Mouse (Mus musculus) heart, embryonic 10.5 days (tissue): ENCODE results near the gene Gm20388. TPM values are rescaled to one million over a fixed set of nuclear protein-coding genes. Genes with fewer than 3 reads are reported as not detected.
"Not testable (repeated sequence)": the region's sequence is repeated elsewhere in the genome, so short reads cannot be mapped to it uniquely, and the experiment has no call there.

Experiments used
- DNase-seq: peaks from one replicate; pipeline ENCODE4 v3.0.0-alpha.2; 2017; ENCODE audit warnings: low spot score
- H3K27ac ChIP-seq: fragments of 300-500 bp; sonication (generic); 2 replicates; pipeline ENCODE4 v1.5.1; 2016; ENCODE audit warnings: mild to moderate bottlenecking
- H3K27me3 ChIP-seq: fragments of 300-500 bp; sonication (generic); 2 replicates; pipeline ENCODE4 v1.6.1; 2016; ENCODE audit warnings: mild to moderate bottlenecking; ENCODE audit not compliant: poor library complexity, insufficient read depth, severe bottlenecking
- H3K36me3 ChIP-seq: fragments of 300-500 bp; sonication (generic); 2 replicates; pipeline ENCODE4 v1.6.1; 2016; ENCODE audit warnings: mild to moderate bottlenecking, moderate library complexity
- H3K4me1 ChIP-seq: fragments of 300-500 bp; sonication (generic); 2 replicates; pipeline ENCODE4 v1.6.1; 2016; ENCODE audit warnings: mild to moderate bottlenecking
- H3K4me3 ChIP-seq: fragments of 300-500 bp; sonication (generic); 2 replicates; pipeline ENCODE4 v1.5.1; 2016; ENCODE audit warnings: mild to moderate bottlenecking, moderate library complexity
- H3K9me3 ChIP-seq: fragments of 300-500 bp; sonication (generic); 2 replicates; pipeline ENCODE4 v1.6.1; 2016; ENCODE audit warnings: mild to moderate bottlenecking, moderate library complexity
- WGBS: fragments of 180-500 bp; shearing (Covaris S2); methylation state at CpG from one replicate; pipeline ENCODE4 v1.1.7; 2016; 5-methylcytosine and 5-hydroxymethylcytosine counted together
- polyA plus RNA-seq: library from polyadenylated mRNA; unstranded; fragments of >200 nt; fragmentation: Nextera tagmentation; extraction: Ambion mirVana; gene quantifications from 2 replicates; pipeline ENCODE4 v1.2.1, GENCODE M21; 2016

Gm20388 gene
- polyA plus RNA-seq, 1 experiment from 2014 or later: 4.5 TPM

GRCm38 (mm10) chr8:123271901-123272300 lies 3361.3 kb downstream of the Gm20388 start:
- no peak for DNase-seq
- Histone ChIP-seq H3K27me3 (no peaks in the 10 kb centered on the region), H3K27ac (peak overlapping the region; percentile 32; the same call in 1 of the 2 replicates), H3K36me3 (peaks cover 84% of the 10 kb centered on the region), H3K4me3 (no peak overlapping the region), H3K4me1 (peaks cover 13% of the 10 kb centered on the region; the same call in 1 of the 2 replicates), H3K9me3 (no peaks in the 10 kb centered on the region)
- 76% methylated on average over 4 of the region's 4 CpGs for WGBS

DNA sequence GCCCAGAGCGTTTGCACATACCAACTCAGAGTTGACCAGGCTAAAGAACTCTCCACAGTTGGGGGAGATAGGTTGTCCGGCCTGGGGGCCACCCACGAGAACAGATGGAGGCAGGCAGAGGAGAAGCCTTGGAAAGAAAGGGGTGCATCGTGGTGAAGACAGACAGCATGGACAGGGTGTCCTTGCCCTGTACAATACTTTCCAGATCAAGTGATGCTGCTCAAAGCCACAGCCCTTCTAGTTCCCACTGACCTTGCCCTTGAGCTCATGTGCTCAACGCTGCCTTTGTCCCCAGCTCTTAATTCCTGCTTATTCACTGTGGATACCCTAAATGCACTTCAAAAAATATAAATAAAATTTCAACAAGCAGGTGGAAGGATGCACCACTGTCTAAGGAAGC lies 3363.8 kb downstream of the Gm20388 start:
- peaks cover 72% of the 10 kb centered on the region for H3K36me3 ChIP-seq
- 85% methylated on average over 5 of the region's 5 CpGs for WGBS

DNA sequence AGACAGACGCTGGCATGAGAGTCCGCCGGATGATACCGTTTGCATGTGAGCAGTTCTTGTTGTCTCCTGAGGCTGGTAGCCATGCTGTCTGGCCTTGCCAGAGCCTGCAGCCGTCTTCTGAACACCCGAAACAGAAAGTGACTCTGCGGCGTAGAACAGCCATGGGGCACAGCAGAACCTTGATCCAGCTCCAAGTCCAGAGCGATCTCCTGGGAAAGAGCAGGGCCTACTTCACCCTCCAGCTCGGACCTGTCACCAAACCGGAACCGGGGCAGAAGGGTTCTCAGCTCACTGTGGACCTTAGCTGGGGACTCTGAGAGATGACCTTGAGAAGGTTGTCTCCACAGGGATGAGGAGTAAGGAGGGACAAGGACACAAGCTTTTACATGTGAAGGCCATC lies 3364.5 kb downstream of the Gm20388 start:
- no peak overlapping the region for H3K27ac ChIP-seq
- peaks cover 9% of the 10 kb centered on the region; the same call in 1 of the 2 replicates for H3K4me1 ChIP-seq
- H3K27me3 ChIP-seq: no peaks in the 10 kb centered on the region
- DNase-seq: no peak
- H3K36me3 ChIP-seq: peaks cover 71% of the 10 kb centered on the region
- no peak overlapping the region for H3K4me3 ChIP-seq
- WGBS: 94% methylated on average over 12 of the region's 12 CpGs
- no peaks in the 10 kb centered on the region for H3K9me3 ChIP-seq

More for the DNA sequence above, 3363.8 kb downstream of the Gm20388 start:
- H3K4me3 ChIP-seq: no peak overlapping the region
- no peak overlapping the region for H3K27ac ChIP-seq
- no peaks in the 10 kb centered on the region for H3K9me3 ChIP-seq
- no peak for DNase-seq
- H3K4me1 ChIP-seq: peaks cover 9% of the 10 kb centered on the region; the same call in 1 of the 2 replicates
- no peaks in the 10 kb centered on the region for H3K27me3 ChIP-seq

GRCm38 (mm10) chr8:123278445-123278844 lies 3367.8 kb downstream of the Gm20388 start:
- Histone ChIP-seq H3K27ac (no peak overlapping the region), H3K27me3 (no peaks in the 10 kb centered on the region), H3K4me3 (no peak overlapping the region), H3K36me3 (peaks cover 67% of the 10 kb centered on the region), H3K9me3 (no peaks in the 10 kb centered on the region), H3K4me1 (0 out of 2 replicates have a peak, but pooled peaks cover 5% of the 10 kb centered on the region)
- WGBS: 70% methylated on average over 7 of the region's 7 CpGs
- no peak for DNase-seq

- H3K27me3 ChIP-seq: no peaks in the 10 kb centered on the region
- no peak overlapping the region for H3K27ac ChIP-seq
- no peak for DNase-seq
- H3K4me3 ChIP-seq: no peak overlapping the region
- H3K4me1 ChIP-seq: peaks cover 15% of the 10 kb centered on the region; the same call in 1 of the 2 replicates
- 92% methylated on average over 4 of the region's 4 CpGs for WGBS
- no peaks in the 10 kb centered on the region for H3K9me3 ChIP-seq
- H3K36me3 ChIP-seq: peaks cover 57% of the 10 kb centered on the region
Observed at GRCm38 (mm10) chr8:123279828-123280227, 3369.2 kb downstream of the Gm20388 start.

- no peak for DNase-seq
- Histone ChIP-seq H3K36me3 (peaks cover 51% of the 10 kb centered on the region), H3K4me3 (no peak overlapping the region), H3K4me1 (peaks cover 16% of the 10 kb centered on the region; the same call in 1 of the 2 replicates), H3K27ac (no peak overlapping the region), H3K27me3 (no peaks in the 10 kb centered on the region), H3K9me3 (no peaks in the 10 kb centered on the region)
- 83% methylated on average over 13 of the region's 13 CpGs for WGBS
Observed at GRCm38 (mm10) chr8:123280302-123281094, 3369.9 kb downstream of the Gm20388 start.

GRCm38 (mm10) chr8:123282994-123283393 lies 3372.4 kb downstream of the Gm20388 start:
- not testable (repeated sequence) for H3K4me3 ChIP-seq, H3K9me3 ChIP-seq, H3K27me3 ChIP-seq, DNase-seq, H3K27ac ChIP-seq
- Histone ChIP-seq H3K36me3 (peaks cover 59% of the 10 kb centered on the region), H3K4me1 (peaks cover 15% of the 10 kb centered on the region; the same call in 1 of the 2 replicates)
- WGBS: 90% methylated on average over 5 of the region's 6 CpGs

DNA sequence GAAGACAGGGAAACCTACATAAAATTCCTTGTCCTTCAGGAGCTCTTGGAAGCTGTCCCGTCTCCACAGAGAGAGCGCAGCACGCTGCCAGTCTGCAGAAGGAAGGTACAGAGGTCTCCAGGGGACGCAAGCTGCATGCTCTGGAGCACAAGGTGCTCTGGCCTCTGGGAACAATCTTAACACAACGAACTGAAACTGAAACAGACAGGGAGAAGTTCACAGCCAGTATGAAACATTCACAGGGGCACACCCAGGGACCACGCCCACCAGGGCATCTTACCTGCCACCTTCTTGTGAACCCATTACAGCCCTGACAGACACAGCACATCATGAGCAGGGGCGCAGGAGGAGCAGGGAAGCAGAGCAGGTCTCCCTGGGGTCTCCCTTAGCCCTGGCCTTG lies 3373.3 kb downstream of the Gm20388 start:
- no peak for DNase-seq
- Histone ChIP-seq H3K27ac (no peak overlapping the region), H3K4me3 (no peak overlapping the region), H3K4me1 (peaks cover 11% of the 10 kb centered on the region; the same call in 1 of the 2 replicates), H3K36me3 (peaks cover 61% of the 10 kb centered on the region), H3K9me3 (no peaks in the 10 kb centered on the region), H3K27me3 (no peaks in the 10 kb centered on the region)
- 83% methylated on average over 7 of the region's 7 CpGs for WGBS

GRCm38 (mm10) chr8:123284493-123284892 lies 3373.9 kb downstream of the Gm20388 start:
- no peaks in the 10 kb centered on the region for H3K27me3 ChIP-seq
- H3K9me3 ChIP-seq: no peaks in the 10 kb centered on the region
- WGBS: 54% methylated on average over 5 of the region's 5 CpGs
- H3K27ac ChIP-seq: no peak overlapping the region
- H3K4me3 ChIP-seq: no peak overlapping the region
- H3K36me3 ChIP-seq: peaks cover 66% of the 10 kb centered on the region
- H3K4me1 ChIP-seq: peaks cover 11% of the 10 kb centered on the region; the same call in 1 of the 2 replicates
- DNase-seq: no peak

GRCm38 (mm10) chr8:123287362-123287761 lies 3376.7 kb downstream of the Gm20388 start:
- H3K4me3 ChIP-seq: no peak overlapping the region
- no peaks in the 10 kb centered on the region for H3K9me3 ChIP-seq
- no peaks in the 10 kb centered on the region for H3K27me3 ChIP-seq
- WGBS: 94% methylated on average over 17 of the region's 17 CpGs
- no peak overlapping the region for H3K27ac ChIP-seq
- peaks cover 64% of the 10 kb centered on the region for H3K36me3 ChIP-seq
- DNase-seq: no peak
- H3K4me1 ChIP-seq: peaks cover 17% of the 10 kb centered on the region

DNA sequence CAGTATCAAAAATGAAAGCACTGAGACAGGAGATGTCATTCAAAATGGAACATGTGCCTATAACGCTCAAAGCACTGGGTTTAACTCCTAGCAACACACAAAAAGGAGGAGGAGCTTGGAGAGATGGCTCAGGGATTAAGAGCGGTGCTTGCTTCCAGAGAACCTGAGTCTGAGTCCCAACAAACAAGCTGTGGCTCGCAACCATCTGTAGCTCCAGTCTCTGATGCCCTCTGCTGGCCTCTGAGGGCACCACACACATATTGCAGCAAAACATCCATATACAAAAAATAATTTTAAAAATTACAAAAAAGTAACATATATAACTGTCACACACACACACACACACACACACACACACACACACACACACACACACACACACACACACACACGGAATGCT lies 3379.5 kb downstream of the Gm20388 start:
- no peaks in the 10 kb centered on the region for H3K9me3 ChIP-seq
- no peaks in the 10 kb centered on the region for H3K27me3 ChIP-seq
- H3K4me3 ChIP-seq: no peak overlapping the region
- peaks cover 80% of the 10 kb centered on the region for H3K36me3 ChIP-seq
- H3K4me1 ChIP-seq: peaks cover 6% of the 10 kb centered on the region
- H3K27ac ChIP-seq: no peak overlapping the region
- no peak for DNase-seq
- WGBS: 80% methylated on average over 4 of the region's 4 CpGs

- Histone ChIP-seq H3K4me3 (no peak overlapping the region), H3K27me3 (no peaks in the 10 kb centered on the region), H3K36me3 (peaks cover 85% of the 10 kb centered on the region), H3K4me1 (peaks cover 6% of the 10 kb centered on the region), H3K27ac (no peak overlapping the region), H3K9me3 (no peaks in the 10 kb centered on the region)
- 96% methylated on average over 8 of the region's 8 CpGs for WGBS
- DNase-seq: no peak
Observed at GRCm38 (mm10) chr8:123290679-123291078, 3380.0 kb downstream of the Gm20388 start.

GRCm38 (mm10) chr8:123291716-123292115 lies 3381.1 kb downstream of the Gm20388 start:
- H3K36me3 ChIP-seq: peaks cover 87% of the 10 kb centered on the region

More at GRCm38 (mm10) chr8:123291716-123292115, 3381.1 kb downstream of the Gm20388 start:
- H3K9me3 ChIP-seq: no peaks in the 10 kb centered on the region
- no peak overlapping the region for H3K4me3 ChIP-seq
- DNase-seq: no peak
- 55% methylated on average over 8 of the region's 8 CpGs for WGBS
- peaks cover 6% of the 10 kb centered on the region for H3K4me1 ChIP-seq
- peak overlapping the region; percentile 16; the same call in 1 of the 2 replicates for H3K27ac ChIP-seq
- H3K27me3 ChIP-seq: no peaks in the 10 kb centered on the region
